Mouse (Mus musculus): ENCODE results near the gene Snx22. TPM values are rescaled to one million over a fixed set of nuclear protein-coding genes. Genes with fewer than 3 reads are reported as not detected.

Gene Snx22
- polyA plus RNA-seq (2021), result 0.44 TPM

- DNase-seq (ENCODE audit: low read depth, low spot score) (no peak), ATAC-seq (peak; percentile 36)
- ChIA-PET POLR2A (interaction anchor here (0.7 kb wide), 1 partner anchor 10 kb away, joined by 4 read pairs; no protein-coding TSS in a partner anchor), CTCF (no interaction called here)
- in situ Hi-C loops (cut with MboI; ENCODE audit: low pct_unique_long_range_greater_than_20kb), result no loop called here
- TF ChIP-seq CTCF (IDR thresholded peaks at IDR 0.05), result no peak
- peaks cover 14% of the 10 kb centered on the region for H3K27me3 ChIP-seq
Observed at GRCm38 (mm10) chr9:66069583-66069982, at the start of gene Snx22. Gene Snx22, minus strand, starts transcription at chr9:66069719.

GRCm38 (mm10) chr9:66116890-66117289, 47.4 kb upstream of the Snx22 start:
- TF ChIP-seq CTCF (IDR thresholded peaks at IDR 0.05), result no peak
- ChIA-PET POLR2A (no interaction called here), CTCF (interaction anchor here (1.2 kb wide), 1 partner anchor 15 kb away, joined by 3 read pairs; no protein-coding TSS in a partner anchor)
- ATAC-seq, result peak; percentile 31
- no peak for DNase-seq (ENCODE audit: low read depth, low spot score)
- in situ Hi-C loops (cut with MboI; ENCODE audit: low pct_unique_long_range_greater_than_20kb), result no loop called here
- H3K27me3 ChIP-seq, result no peaks in the 10 kb centered on the region

DNA sequence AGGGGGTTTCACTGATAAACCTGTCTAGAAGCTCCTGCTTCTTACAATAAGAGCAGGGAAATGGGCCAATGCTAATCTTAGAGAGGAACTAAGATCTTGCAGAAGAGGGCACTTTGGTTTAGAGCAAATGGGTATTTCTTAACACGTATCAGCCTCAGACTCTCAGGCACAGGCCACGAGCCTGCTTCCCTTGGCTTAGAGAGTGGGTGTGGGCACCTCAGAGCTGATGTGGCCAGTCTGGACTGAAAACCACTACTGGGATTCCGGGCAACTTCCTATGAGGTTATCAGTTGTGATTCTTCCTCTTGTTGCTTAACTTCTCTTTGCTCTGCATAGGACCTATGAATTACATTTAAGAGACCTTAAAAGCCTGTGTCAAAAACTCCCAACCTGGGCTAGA, 44.8 kb upstream of the Snx22 start:
- no peaks in the 10 kb centered on the region for H3K27me3 ChIP-seq
- CTCF ChIA-PET, result interaction anchor here (1.0 kb wide), 1 partner anchor 9 kb away, joined by 4 read pairs; no protein-coding TSS in a partner anchor
- no peak for TF ChIP-seq CTCF (IDR thresholded peaks at IDR 0.05)
- in situ Hi-C loops (cut with MboI; ENCODE audit: low pct_unique_long_range_greater_than_20kb), result no loop called here
- no peak for ATAC-seq
- DNase-seq (ENCODE audit: low read depth, low spot score), result no peak
- POLR2A ChIA-PET, result no interaction called here

DNA sequence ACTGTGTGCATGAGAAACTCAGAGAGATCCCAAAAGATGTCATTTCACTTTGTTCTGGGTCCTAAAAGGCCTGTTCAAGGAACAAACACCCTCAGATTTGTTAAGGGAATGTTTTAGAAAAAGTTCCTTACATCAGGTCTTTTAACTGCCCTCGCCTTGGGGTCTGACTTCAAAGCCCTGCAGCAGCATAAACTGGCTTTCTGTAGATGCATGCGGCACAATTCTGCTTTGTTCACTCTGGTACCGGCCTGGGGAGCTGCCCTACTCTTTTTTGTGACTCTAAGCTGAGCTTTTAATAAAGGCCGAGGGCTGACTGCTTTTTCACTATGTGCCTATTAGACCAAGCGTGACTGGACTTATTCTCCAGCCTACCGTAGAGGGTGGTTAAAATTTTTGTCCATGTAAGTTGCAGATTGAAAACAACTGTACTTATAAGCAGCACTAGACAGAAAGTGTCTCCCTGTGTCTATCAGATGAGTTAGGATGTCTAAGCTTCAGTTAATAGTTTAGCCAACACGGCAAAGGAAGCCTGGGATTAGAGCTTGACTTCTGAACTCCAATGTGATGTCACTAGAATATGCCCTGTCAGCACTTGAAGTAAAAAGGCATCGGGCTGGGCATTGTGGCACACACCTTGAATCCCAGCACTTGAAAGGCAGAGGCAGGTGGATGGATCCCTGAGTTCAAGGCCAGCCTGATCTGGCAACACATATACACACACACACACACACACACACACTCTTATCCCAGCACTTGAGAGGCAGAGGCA, 41.3 kb upstream of the Snx22 start:
- TF ChIP-seq CTCF (IDR thresholded peaks at IDR 0.05), result no peak
- ChIA-PET CTCF (interaction anchor here (1.2 to 1.6 kb wide), 2 partner anchors 13 to 17 kb away, joined by 3 to 4 read pairs; no protein-coding TSS in a partner anchor), POLR2A (no interaction called here)
- no peak for ATAC-seq
- in situ Hi-C loops (cut with MboI; ENCODE audit: low pct_unique_long_range_greater_than_20kb), result no loop called here
- no peak for DNase-seq (ENCODE audit: low read depth, low spot score)
- H3K27me3 ChIP-seq, result no peaks in the 10 kb centered on the region

DNA sequence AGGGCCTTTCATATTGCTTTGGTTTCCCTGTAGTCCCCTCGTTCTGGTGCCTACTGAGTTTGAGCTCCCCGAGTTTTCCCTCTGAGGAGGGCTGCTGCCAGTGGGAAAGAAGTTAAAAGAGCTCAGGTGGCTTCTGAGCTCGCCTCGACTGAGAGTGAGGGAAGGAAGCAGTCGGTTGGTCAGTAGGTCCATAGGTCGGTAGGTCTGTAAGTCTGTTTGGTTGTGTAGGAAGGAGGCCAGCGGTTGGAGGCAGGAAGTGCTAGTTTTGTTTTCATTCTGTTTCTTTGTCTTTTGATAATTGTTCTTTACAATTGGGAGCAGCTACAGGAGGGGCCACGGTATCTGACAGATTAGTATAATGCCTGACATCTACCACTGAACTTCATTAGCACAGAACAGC, 40.6 kb upstream of the Snx22 start:
- H3K27me3 ChIP-seq, result no peaks in the 10 kb centered on the region
- TF ChIP-seq CTCF (IDR thresholded peaks at IDR 0.05), result no peak
- POLR2A ChIA-PET, result no interaction called here
- CTCF ChIA-PET, result interaction anchor here (0.7 to 1.6 kb wide), 3 partner anchors 13 to 21 kb away, joined by 3 to 4 read pairs (median 3); no protein-coding TSS in a partner anchor
- ATAC-seq (no peak), DNase-seq (ENCODE audit: low read depth, low spot score) (no peak)
- in situ Hi-C loops (cut with MboI; ENCODE audit: low pct_unique_long_range_greater_than_20kb), result no loop called here

DNA sequence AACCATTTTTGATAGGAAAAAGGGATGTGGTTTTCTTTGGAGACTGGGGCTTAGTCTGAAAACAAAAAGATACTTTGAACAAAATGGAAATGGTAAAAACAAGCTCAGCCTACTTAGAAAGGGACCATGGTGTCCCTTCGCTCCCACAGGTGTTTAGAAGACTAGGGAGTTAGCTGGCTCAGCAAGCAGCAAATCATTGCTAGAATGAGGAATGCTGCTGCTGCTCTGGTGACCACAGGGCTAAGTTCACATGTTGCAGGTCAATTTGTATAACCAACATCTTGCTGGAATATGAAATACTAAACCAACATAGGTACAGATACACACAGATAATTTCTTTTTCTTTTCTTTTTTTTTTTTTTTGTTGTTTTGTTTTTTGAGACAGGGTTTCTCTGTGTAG, 40.1 kb upstream of the Snx22 start:
- ChIA-PET POLR2A (no interaction called here), CTCF (interaction anchor here (0.7 to 1.6 kb wide), 3 partner anchors 14 to 20 kb away, joined by 3 to 4 read pairs (median 3); no protein-coding TSS in a partner anchor)
- ATAC-seq, result no peak
- no peaks in the 10 kb centered on the region for H3K27me3 ChIP-seq
- no peak for DNase-seq (ENCODE audit: low read depth, low spot score)
- in situ Hi-C loops (cut with MboI; ENCODE audit: low pct_unique_long_range_greater_than_20kb), result no loop called here
- no peak for TF ChIP-seq CTCF (IDR thresholded peaks at IDR 0.05)

DNA sequence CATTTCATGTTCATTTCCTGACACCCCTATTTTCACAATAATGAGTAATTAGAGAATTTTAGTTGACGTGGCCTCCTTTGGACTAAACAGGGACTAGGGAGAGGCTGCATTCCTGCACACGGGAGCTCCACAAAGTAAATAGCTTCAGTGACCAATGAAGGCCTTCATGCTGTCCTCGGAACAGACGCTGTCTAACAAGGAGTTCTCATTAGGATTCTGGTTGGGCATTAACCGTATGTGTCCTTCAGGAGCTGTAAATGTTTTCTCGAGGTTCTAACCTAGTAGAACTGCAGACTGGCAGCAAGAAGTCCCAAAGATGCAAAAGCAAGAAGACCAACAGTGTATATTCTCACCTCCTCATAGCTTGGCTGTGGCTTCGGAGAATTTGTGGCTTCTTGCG, 35.6 kb upstream of the Snx22 start:
- DNase-seq (ENCODE audit: low read depth, low spot score) (no peak), ATAC-seq (no peak)
- no peak for TF ChIP-seq CTCF (IDR thresholded peaks at IDR 0.05)
- CTCF ChIA-PET, result interaction anchor here (0.7 to 1.4 kb wide), 3 partner anchors 10 to 18 kb away, joined by 3 to 7 read pairs (median 3); no protein-coding TSS in a partner anchor
- H3K27me3 ChIP-seq, result no peaks in the 10 kb centered on the region
- in situ Hi-C loops (cut with MboI; ENCODE audit: low pct_unique_long_range_greater_than_20kb), result no loop called here
- POLR2A ChIA-PET, result no interaction called here

- in situ Hi-C loops (cut with MboI; ENCODE audit: low pct_unique_long_range_greater_than_20kb), result no loop called here
- DNase-seq (ENCODE audit: low read depth, low spot score), result no peak
- TF ChIP-seq CTCF (IDR thresholded peaks at IDR 0.05), result no peak
- H3K27me3 ChIP-seq, result no peaks in the 10 kb centered on the region
- ChIA-PET CTCF (interaction anchor here (0.7 kb wide), 1 partner anchor 9 kb away, joined by 3 read pairs; no protein-coding TSS in a partner anchor), POLR2A (interaction anchor here (0.8 kb wide), 1 partner anchor 12 kb away, joined by 3 read pairs; no protein-coding TSS in a partner anchor)
- no peak for ATAC-seq
Observed at GRCm38 (mm10) chr9:66104601-66105000, 35.1 kb upstream of the Snx22 start.

DNA sequence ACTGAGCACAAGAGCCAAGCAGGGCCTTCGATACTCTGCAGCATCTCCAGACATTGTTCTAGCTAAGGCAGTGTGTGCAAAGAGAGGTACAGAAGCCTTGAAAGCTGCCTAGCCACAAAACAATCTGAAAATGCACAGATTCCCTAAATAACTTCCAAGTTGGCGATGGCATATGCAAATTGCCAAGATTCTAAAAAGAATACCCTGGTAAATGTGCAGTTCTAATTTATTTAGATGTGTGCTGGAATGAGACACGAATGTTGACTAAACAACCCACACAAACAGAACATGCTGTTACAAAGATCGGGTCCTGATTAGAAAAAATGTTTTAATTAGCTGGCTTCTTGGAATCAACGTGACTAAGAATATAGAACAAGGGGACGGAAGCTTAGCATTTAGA, 33.1 kb upstream of the Snx22 start:
- H3K27me3 ChIP-seq, result no peaks in the 10 kb centered on the region
- TF ChIP-seq CTCF (IDR thresholded peaks at IDR 0.05), result no peak
- CTCF ChIA-PET, result no interaction called here
- no peak for ATAC-seq
- POLR2A ChIA-PET, result no interaction called here
- in situ Hi-C loops (cut with MboI; ENCODE audit: low pct_unique_long_range_greater_than_20kb), result no loop called here
- no peak for DNase-seq (ENCODE audit: low read depth, low spot score)

GRCm38 (mm10) chr9:66101577-66101976, 32.1 kb upstream of the Snx22 start:
- ATAC-seq (no peak), DNase-seq (ENCODE audit: low read depth, low spot score) (no peak)
- no peak for TF ChIP-seq CTCF (IDR thresholded peaks at IDR 0.05)
- in situ Hi-C loops (cut with MboI; ENCODE audit: low pct_unique_long_range_greater_than_20kb), result no loop called here
- CTCF ChIA-PET, result interaction anchor here (0.6 kb wide), 1 partner anchor 15 kb away, joined by 3 read pairs; no protein-coding TSS in a partner anchor
- POLR2A ChIA-PET, result no interaction called here
- no peaks in the 10 kb centered on the region for H3K27me3 ChIP-seq

GRCm38 (mm10) chr9:66092664-66093063, 23.1 kb upstream of the Snx22 start:
- DNase-seq (ENCODE audit: low read depth, low spot score), result no peak
- no peaks in the 10 kb centered on the region for H3K27me3 ChIP-seq
- ATAC-seq, result no peak
- ChIA-PET CTCF (interaction anchor here (1.8 kb wide), 1 partner anchor 18 kb away, joined by 4 read pairs; no protein-coding TSS in a partner anchor), POLR2A (interaction anchor here (1.5 kb wide), 1 partner anchor 12 kb away, joined by 3 read pairs; no protein-coding TSS in a partner anchor)
- no peak for TF ChIP-seq CTCF (IDR thresholded peaks at IDR 0.05)
- in situ Hi-C loops (cut with MboI; ENCODE audit: low pct_unique_long_range_greater_than_20kb), result no loop called here

All from Patski (cell line).